Mouse (Mus musculus): ENCODE results near the gene Kcna2. TPM values are rescaled to one million over a fixed set of nuclear protein-coding genes. Genes with fewer than 3 reads are reported as not detected.

Kcna2 gene
- polyA plus RNA-seq, 1 experiment: not detected

GRCm38 (mm10) chr3:107134457-107134856, 33.5 kb downstream of the Kcna2 start:
- H3K4me3 ChIP-seq (ENCODE audit: insufficient read depth, poor library complexity, severe bottlenecking): no peak overlapping the region
- no peaks in the 10 kb centered on the region for H3K79me2 ChIP-seq (ENCODE audit: control insufficient read depth, insufficient read depth)
- no peak overlapping the region for H3ac ChIP-seq (ENCODE audit: control insufficient read depth, insufficient read length, low read depth)
- TF ChIP-seq USF1 (IDR thresholded peaks at IDR 0.05; ENCODE audit: low read depth): no peak
- no peak for TF ChIP-seq MYOD1 (IDR thresholded peaks at IDR 0.05; ENCODE audit: control insufficient read depth, insufficient read length, low read depth)
- no peak for TF ChIP-seq CTCF (IDR thresholded peaks at IDR 0.05; ENCODE audit: control insufficient read depth, insufficient read depth, insufficient read length)
- TF ChIP-seq MAX (IDR thresholded peaks at IDR 0.05): no peak
- TF ChIP-seq FOSL1 (IDR thresholded peaks at IDR 0.05; ENCODE audit: insufficient read depth, low read length, poor library complexity, severe bottlenecking): no peak
- no peak for TF ChIP-seq CEBPB (IDR thresholded peaks at IDR 0.05; ENCODE audit: low read depth)
- TF ChIP-seq MYOG (IDR thresholded peaks at IDR 0.05; ENCODE audit: control insufficient read depth, extremely low read depth, insufficient read length): no peak
- H3K36me3 ChIP-seq (ENCODE audit: control insufficient read depth, insufficient read depth): no peaks in the 10 kb centered on the region
- no peaks in the 10 kb centered on the region for H3K79me3 ChIP-seq (ENCODE audit: low read depth)
- peaks cover 4% of the 10 kb centered on the region for H3K27me3 ChIP-seq (ENCODE audit: control insufficient read depth, insufficient read depth, insufficient read length)

GRCm38 (mm10) chr3:107147126-107147525, 46.2 kb downstream of the Kcna2 start:
- no peak overlapping the region for H3K4me3 ChIP-seq (ENCODE audit: insufficient read depth, poor library complexity, severe bottlenecking)
- no peaks in the 10 kb centered on the region for H3K27me3 ChIP-seq (ENCODE audit: control insufficient read depth, insufficient read depth, insufficient read length)
- no peaks in the 10 kb centered on the region for H3K36me3 ChIP-seq (ENCODE audit: control insufficient read depth, insufficient read depth)
- H3K79me3 ChIP-seq (ENCODE audit: low read depth): no peaks in the 10 kb centered on the region
- no peak overlapping the region for H3ac ChIP-seq (ENCODE audit: control insufficient read depth, insufficient read length, low read depth)
- TF ChIP-seq CEBPB (IDR thresholded peaks at IDR 0.05; ENCODE audit: low read depth) (no peak), MAX (IDR thresholded peaks at IDR 0.05) (no peak), MYOD1 (IDR thresholded peaks at IDR 0.05; ENCODE audit: control insufficient read depth, insufficient read length, low read depth) (no peak), FOSL1 (IDR thresholded peaks at IDR 0.05; ENCODE audit: insufficient read depth, low read length, poor library complexity, severe bottlenecking) (no peak), CTCF (IDR thresholded peaks at IDR 0.05; ENCODE audit: control insufficient read depth, insufficient read depth, insufficient read length) (no peak), USF1 (IDR thresholded peaks at IDR 0.05; ENCODE audit: low read depth) (no peak), MYOG (IDR thresholded peaks at IDR 0.05; ENCODE audit: control insufficient read depth, extremely low read depth, insufficient read length) (no peak)
- H3K79me2 ChIP-seq (ENCODE audit: control insufficient read depth, insufficient read depth): no peaks in the 10 kb centered on the region

- Histone ChIP-seq H3K36me3 (ENCODE audit: control insufficient read depth, insufficient read depth) (no peaks in the 10 kb centered on the region), H3K79me2 (ENCODE audit: control insufficient read depth, insufficient read depth) (no peaks in the 10 kb centered on the region), H3K4me3 (ENCODE audit: insufficient read depth, poor library complexity, severe bottlenecking) (no peak overlapping the region), H3K79me3 (ENCODE audit: low read depth) (no peaks in the 10 kb centered on the region), H3ac (ENCODE audit: control insufficient read depth, insufficient read length, low read depth) (no peak overlapping the region), H3K27me3 (ENCODE audit: control insufficient read depth, insufficient read depth, insufficient read length) (peaks cover 4% of the 10 kb centered on the region)
- TF ChIP-seq MYOD1 (IDR thresholded peaks at IDR 0.05; ENCODE audit: control insufficient read depth, insufficient read length, low read depth): no peak
- no peak for TF ChIP-seq CEBPB (IDR thresholded peaks at IDR 0.05; ENCODE audit: low read depth)
- peak; percentile 12 for TF ChIP-seq CTCF (IDR thresholded peaks at IDR 0.05; ENCODE audit: control insufficient read depth, insufficient read depth, insufficient read length)
Observed at GRCm38 (mm10) chr3:107149006-107149405, 48.1 kb downstream of the Kcna2 start.

- Histone ChIP-seq H3K79me3 (ENCODE audit: low read depth) (no peaks in the 10 kb centered on the region), H3K4me3 (ENCODE audit: insufficient read depth, poor library complexity, severe bottlenecking) (no peak overlapping the region), H3K36me3 (ENCODE audit: control insufficient read depth, insufficient read depth) (no peaks in the 10 kb centered on the region), H3K79me2 (ENCODE audit: control insufficient read depth, insufficient read depth) (no peaks in the 10 kb centered on the region), H3ac (ENCODE audit: control insufficient read depth, insufficient read length, low read depth) (no peak overlapping the region), H3K27me3 (ENCODE audit: control insufficient read depth, insufficient read depth, insufficient read length) (peaks cover 7% of the 10 kb centered on the region)
- TF ChIP-seq MYOG (IDR thresholded peaks at IDR 0.05; ENCODE audit: control insufficient read depth, extremely low read depth, insufficient read length) (no peak), CTCF (IDR thresholded peaks at IDR 0.05; ENCODE audit: control insufficient read depth, insufficient read depth, insufficient read length) (no peak), MAX (IDR thresholded peaks at IDR 0.05) (no peak), FOSL1 (IDR thresholded peaks at IDR 0.05; ENCODE audit: insufficient read depth, low read length, poor library complexity, severe bottlenecking) (no peak), MYOD1 (IDR thresholded peaks at IDR 0.05; ENCODE audit: control insufficient read depth, insufficient read length, low read depth) (no peak)
Observed at GRCm38 (mm10) chr3:107150469-107150868, 49.5 kb downstream of the Kcna2 start.

GRCm38 (mm10) chr3:107150872-107151540, 50.1 kb downstream of the Kcna2 start:
- H3K4me3 ChIP-seq (ENCODE audit: insufficient read depth, poor library complexity, severe bottlenecking): no peak overlapping the region
- H3K27me3 ChIP-seq (ENCODE audit: control insufficient read depth, insufficient read depth, insufficient read length): peaks cover 7% of the 10 kb centered on the region
- no peaks in the 10 kb centered on the region for H3K79me3 ChIP-seq (ENCODE audit: low read depth)
- no peak overlapping the region for H3ac ChIP-seq (ENCODE audit: control insufficient read depth, insufficient read length, low read depth)
- no peaks in the 10 kb centered on the region for H3K79me2 ChIP-seq (ENCODE audit: control insufficient read depth, insufficient read depth)
- no peaks in the 10 kb centered on the region for H3K36me3 ChIP-seq (ENCODE audit: control insufficient read depth, insufficient read depth)
- TF ChIP-seq USF1 (IDR thresholded peaks at IDR 0.05; ENCODE audit: low read depth) (no peak), CEBPB (IDR thresholded peaks at IDR 0.05; ENCODE audit: low read depth) (no peak), FOSL1 (IDR thresholded peaks at IDR 0.05; ENCODE audit: insufficient read depth, low read length, poor library complexity, severe bottlenecking) (no peak), MYOD1 (IDR thresholded peaks at IDR 0.05; ENCODE audit: control insufficient read depth, insufficient read length, low read depth) (no peak), MAX (IDR thresholded peaks at IDR 0.05) (no peak), MYOG (IDR thresholded peaks at IDR 0.05; ENCODE audit: control insufficient read depth, extremely low read depth, insufficient read length) (no peak)

Data from C2C12 (cell line).